Mouse (Mus musculus): Measurements from ENCODE around the gene Pitpnc1. TPM values are rescaled to one million over a fixed set of nuclear protein-coding genes. Genes with fewer than 3 reads are reported as not detected.

Pitpnc1 gene
- polyA plus RNA-seq, 1 experiment from 2014 or later, result 26.8 TPM

- no peak for ATAC-seq (ENCODE audit: low FRiP score)
- WGBS, result 77% methylated on average over 12 of the region's 12 CpGs
- H3K9me3 ChIP-seq (ENCODE audit: control insufficient read depth, low read length), result no peaks in the 10 kb centered on the region
These were observed 247.8 kb downstream of the Pitpnc1 start for GRCm38 (mm10) chr11:107222531-107223168.

GRCm38 (mm10) chr11:107215111-107215510 is 255.4 kb downstream of the Pitpnc1 start:
- ATAC-seq (ENCODE audit: low FRiP score), result no peak
- Histone ChIP-seq H3K4me3 (ENCODE audit: low read depth, low read length) (no peak overlapping the region), H3K9ac (ENCODE audit: low read depth, low read length) (no peak overlapping the region), H3K4me2 (replicated peaks; ENCODE audit: low read depth, low read length) (no peak overlapping the region), H3K27ac (ENCODE audit: low read depth, low read length) (no peak overlapping the region), H3K36me3 (ENCODE audit: control insufficient read depth, insufficient read depth, low read length) (0 out of 2 replicates have a peak, but pooled peaks cover 2% of the 10 kb centered on the region), H3K9me3 (ENCODE audit: control insufficient read depth, low read length) (no peaks in the 10 kb centered on the region), H3K4me1 (replicated peaks; ENCODE audit: control insufficient read depth, insufficient read depth, low read length) (no peaks in the 10 kb centered on the region), H3K27me3 (ENCODE audit: control insufficient read depth, insufficient read depth, low read length) (no peaks in the 10 kb centered on the region)
- WGBS, result 86% methylated on average over 9 of the region's 9 CpGs
- DNase-seq (ENCODE audit: low spot score), result no peak

More at GRCm38 (mm10) chr11:107222531-107223168, 247.8 kb downstream of the Pitpnc1 start:
- H3K27ac ChIP-seq (ENCODE audit: low read depth, low read length), result no peak overlapping the region
- H3K4me2 ChIP-seq (replicated peaks; ENCODE audit: low read depth, low read length), result no peak overlapping the region
- DNase-seq (ENCODE audit: low spot score), result no peak
- no peak overlapping the region for H3K4me3 ChIP-seq (ENCODE audit: low read depth, low read length)
- H3K36me3 ChIP-seq (ENCODE audit: control insufficient read depth, insufficient read depth, low read length), result no peaks in the 10 kb centered on the region
- no peaks in the 10 kb centered on the region for H3K27me3 ChIP-seq (ENCODE audit: control insufficient read depth, insufficient read depth, low read length)
- no peak overlapping the region for H3K9ac ChIP-seq (ENCODE audit: low read depth, low read length)
- no peaks in the 10 kb centered on the region for H3K4me1 ChIP-seq (replicated peaks; ENCODE audit: control insufficient read depth, insufficient read depth, low read length)

- no peak overlapping the region for H3K4me2 ChIP-seq (replicated peaks; ENCODE audit: low read depth, low read length)
- no peak overlapping the region for H3K9ac ChIP-seq (ENCODE audit: low read depth, low read length)
- H3K4me1 ChIP-seq (replicated peaks; ENCODE audit: control insufficient read depth, insufficient read depth, low read length), result no peaks in the 10 kb centered on the region
- no peak for ATAC-seq (ENCODE audit: low FRiP score)
- no peaks in the 10 kb centered on the region for H3K9me3 ChIP-seq (ENCODE audit: control insufficient read depth, low read length)
- H3K27ac ChIP-seq (ENCODE audit: low read depth, low read length), result no peak overlapping the region
- WGBS, result 84% methylated on average over 5 of the region's 5 CpGs
- H3K27me3 ChIP-seq (ENCODE audit: control insufficient read depth, insufficient read depth, low read length), result no peaks in the 10 kb centered on the region
- H3K4me3 ChIP-seq (ENCODE audit: low read depth, low read length), result no peak overlapping the region
- DNase-seq (ENCODE audit: low spot score), result peak; percentile 58
- 0 out of 2 replicates have a peak, but pooled peaks cover 2% of the 10 kb centered on the region for H3K36me3 ChIP-seq (ENCODE audit: control insufficient read depth, insufficient read depth, low read length)
These were observed 256.8 kb downstream of the Pitpnc1 start for GRCm38 (mm10) chr11:107213745-107214144.

- no peak overlapping the region for H3K4me3 ChIP-seq (ENCODE audit: low read depth, low read length)
- no peaks in the 10 kb centered on the region for H3K4me1 ChIP-seq (replicated peaks; ENCODE audit: control insufficient read depth, insufficient read depth, low read length)
- no peak overlapping the region for H3K4me2 ChIP-seq (replicated peaks; ENCODE audit: low read depth, low read length)
- WGBS, result 87% methylated on average over 13 of the region's 13 CpGs
- H3K9me3 ChIP-seq (ENCODE audit: control insufficient read depth, low read length), result no peaks in the 10 kb centered on the region
- DNase-seq (ENCODE audit: low spot score), result no peak
- no peak overlapping the region for H3K27ac ChIP-seq (ENCODE audit: low read depth, low read length)
- no peak overlapping the region for H3K9ac ChIP-seq (ENCODE audit: low read depth, low read length)
- no peaks in the 10 kb centered on the region for H3K27me3 ChIP-seq (ENCODE audit: control insufficient read depth, insufficient read depth, low read length)
- no peaks in the 10 kb centered on the region for H3K36me3 ChIP-seq (ENCODE audit: control insufficient read depth, insufficient read depth, low read length)
- no peak for ATAC-seq (ENCODE audit: low FRiP score)
These were observed 260.7 kb downstream of the Pitpnc1 start for GRCm38 (mm10) chr11:107209818-107210217.

- Histone ChIP-seq H3K9me3 (ENCODE audit: control insufficient read depth, low read length) (no peaks in the 10 kb centered on the region), H3K4me2 (replicated peaks; ENCODE audit: low read depth, low read length) (no peak overlapping the region), H3K9ac (ENCODE audit: low read depth, low read length) (no peak overlapping the region), H3K27ac (ENCODE audit: low read depth, low read length) (no peak overlapping the region), H3K27me3 (ENCODE audit: control insufficient read depth, insufficient read depth, low read length) (no peaks in the 10 kb centered on the region), H3K36me3 (ENCODE audit: control insufficient read depth, insufficient read depth, low read length) (no peaks in the 10 kb centered on the region), H3K4me3 (ENCODE audit: low read depth, low read length) (no peak overlapping the region), H3K4me1 (replicated peaks; ENCODE audit: control insufficient read depth, insufficient read depth, low read length) (no peaks in the 10 kb centered on the region)
- DNase-seq (ENCODE audit: low spot score) (no peak), ATAC-seq (ENCODE audit: low FRiP score) (no peak)
- WGBS, result 87% methylated on average over 11 of the region's 11 CpGs
These were observed 268.7 kb downstream of the Pitpnc1 start for GRCm38 (mm10) chr11:107201773-107202172.

GRCm38 (mm10) chr11:107199281-107199680 is 271.2 kb downstream of the Pitpnc1 start:
- DNase-seq (ENCODE audit: low spot score), result no peak
- no peaks in the 10 kb centered on the region for H3K4me1 ChIP-seq (replicated peaks; ENCODE audit: control insufficient read depth, insufficient read depth, low read length)
- no peak overlapping the region for H3K4me2 ChIP-seq (replicated peaks; ENCODE audit: low read depth, low read length)
- no peak overlapping the region for H3K9ac ChIP-seq (ENCODE audit: low read depth, low read length)
- WGBS, result 88% methylated on average over 5 of the region's 5 CpGs
- no peaks in the 10 kb centered on the region for H3K36me3 ChIP-seq (ENCODE audit: control insufficient read depth, insufficient read depth, low read length)
- H3K27me3 ChIP-seq (ENCODE audit: control insufficient read depth, insufficient read depth, low read length), result no peaks in the 10 kb centered on the region
- no peak for ATAC-seq (ENCODE audit: low FRiP score)
- no peak overlapping the region for H3K4me3 ChIP-seq (ENCODE audit: low read depth, low read length)
- no peaks in the 10 kb centered on the region for H3K9me3 ChIP-seq (ENCODE audit: control insufficient read depth, low read length)
- H3K27ac ChIP-seq (ENCODE audit: low read depth, low read length), result no peak overlapping the region

GRCm38 (mm10) chr11:107195334-107195733 is 275.2 kb downstream of the Pitpnc1 start:
- H3K4me3 ChIP-seq (ENCODE audit: low read depth, low read length), result no peak overlapping the region
- H3K9me3 ChIP-seq (ENCODE audit: control insufficient read depth, low read length), result no peaks in the 10 kb centered on the region
- H3K9ac ChIP-seq (ENCODE audit: low read depth, low read length), result no peak overlapping the region
- no peak overlapping the region for H3K4me2 ChIP-seq (replicated peaks; ENCODE audit: low read depth, low read length)
- 68% methylated on average over 2 of the region's 2 CpGs for WGBS
- no peaks in the 10 kb centered on the region for H3K4me1 ChIP-seq (replicated peaks; ENCODE audit: control insufficient read depth, insufficient read depth, low read length)
- DNase-seq (ENCODE audit: low spot score) (no peak), ATAC-seq (ENCODE audit: low FRiP score) (no peak)
- no peak overlapping the region for H3K27ac ChIP-seq (ENCODE audit: low read depth, low read length)
- H3K27me3 ChIP-seq (ENCODE audit: control insufficient read depth, insufficient read depth, low read length), result no peaks in the 10 kb centered on the region
- H3K36me3 ChIP-seq (ENCODE audit: control insufficient read depth, insufficient read depth, low read length), result no peaks in the 10 kb centered on the region

GRCm38 (mm10) chr11:107190376-107190775 is 280.1 kb downstream of the Pitpnc1 start:
- H3K4me3 ChIP-seq (ENCODE audit: low read depth, low read length), result no peak overlapping the region
- no peaks in the 10 kb centered on the region for H3K9me3 ChIP-seq (ENCODE audit: control insufficient read depth, low read length)
- no peak for DNase-seq (ENCODE audit: low spot score)
- 84% methylated on average over 2 of the region's 2 CpGs for WGBS
- H3K27me3 ChIP-seq (ENCODE audit: control insufficient read depth, insufficient read depth, low read length), result no peaks in the 10 kb centered on the region
- H3K9ac ChIP-seq (ENCODE audit: low read depth, low read length), result no peak overlapping the region
- H3K4me2 ChIP-seq (replicated peaks; ENCODE audit: low read depth, low read length), result no peak overlapping the region
- no peaks in the 10 kb centered on the region; the same call in 1 of the 2 replicates for H3K4me1 ChIP-seq (replicated peaks; ENCODE audit: control insufficient read depth, insufficient read depth, low read length)
- no peak for ATAC-seq (ENCODE audit: low FRiP score)
- H3K36me3 ChIP-seq (ENCODE audit: control insufficient read depth, insufficient read depth, low read length), result no peaks in the 10 kb centered on the region
- H3K27ac ChIP-seq (ENCODE audit: low read depth, low read length), result no peak overlapping the region

Measured in hindbrain, embryonic 11.5 days (tissue).